Mouse (Mus musculus) CH12.LX (cell line): ENCODE measurements at regions not wholly inside any gene's neighbourhood (a gene's known extent, or its start where the extent isn't known, plus 50 kb on each side); places are given as distances from the start of the nearest gene placed in this dataset.

Source experiments
- BHLHE40 ChIP-seq: IDR thresholded peaks from 2 replicates; pipeline ENCODE4 v1.6.1; 2011; ENCODE audit warnings: mild to moderate bottlenecking, low read depth, low read length, improper control_type of control experiment
- E2F4 ChIP-seq: IDR thresholded peaks from 2 replicates; pipeline ENCODE4 v1.6.1; 2011; ENCODE audit warnings: low read depth, low read length, improper control_type of control experiment; ENCODE audit not compliant: insufficient replicate concordance
- EP300 ChIP-seq: IDR thresholded peaks from 2 replicates; pipeline ENCODE4 v1.6.1; 2011; ENCODE audit warnings: low read length, improper control_type of control experiment
- GABPA ChIP-seq: IDR thresholded peaks from 2 replicates; pipeline ENCODE4 v1.6.1; 2012; ENCODE audit warnings: low read depth, low read length, improper control_type of control experiment, inconsistent platforms; ENCODE audit not compliant: insufficient replicate concordance
- JUND ChIP-seq: conservative IDR thresholded peaks from 2 replicates; pipeline ENCODE4 v1.6.1; 2011; ENCODE audit warnings: low read depth, low read length, improper control_type of control experiment
- MAFK ChIP-seq: IDR thresholded peaks from 2 replicates; pipeline ENCODE4 v1.6.1; 2011; ENCODE audit warnings: low read length, improper control_type of control experiment; ENCODE audit not compliant: insufficient replicate concordance
- MAX ChIP-seq: IDR thresholded peaks from 2 replicates; pipeline ENCODE4 v1.6.1; 2011; ENCODE audit warnings: low read length, improper control_type of control experiment
- MAZ ChIP-seq: IDR thresholded peaks from 2 replicates; pipeline ENCODE4 v1.6.1; 2012; ENCODE audit warnings: low read depth, mild to moderate bottlenecking, inconsistent platforms, low read length, improper control_type of control experiment, moderate library complexity
- MXI1 ChIP-seq: IDR thresholded peaks from 2 replicates; pipeline ENCODE4 v1.6.1; 2011; ENCODE audit warnings: mild to moderate bottlenecking, low read depth, low read length, improper control_type of control experiment
- POLR2A ChIP-seq: IDR thresholded peaks from 2 replicates; pipeline ENCODE4 v1.6.1; 2011; ENCODE audit warnings: low read depth, mild to moderate bottlenecking, improper control_type of control experiment, low read length

DNA sequence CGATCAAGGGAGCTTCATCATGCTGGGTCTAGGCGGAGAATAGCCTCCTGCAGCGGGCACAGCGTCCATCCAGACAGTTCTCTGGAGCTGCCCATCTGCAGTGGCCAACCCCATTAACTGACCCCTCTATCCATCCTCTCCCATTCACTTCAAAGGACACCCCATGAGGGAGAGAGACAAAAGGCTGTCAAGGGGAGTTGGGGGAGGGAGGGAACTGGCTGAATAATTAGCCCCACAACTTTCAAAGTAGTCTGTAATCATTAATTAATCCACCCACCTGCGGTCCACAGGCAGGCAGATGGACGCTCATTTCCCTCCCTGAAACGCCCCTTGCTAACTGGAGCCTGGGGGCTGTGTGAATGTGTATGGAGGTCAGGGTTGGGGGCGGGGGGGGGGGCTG, 433.7 kb downstream of the Cd83 start:
- TF ChIP-seq BHLHE40 (no peak), EP300 (no peak), MAZ (no peak), MAX (no peak), GABPA (no peak), MAFK (no peak), JUND (no peak), POLR2A (no peak), MXI1 (no peak), E2F4 (no peak)
